Mouse (Mus musculus) ES-Bruce4 (cell line): Measurements from ENCODE around the gene Map4k4.

Experiments
- CTCF ChIP-seq: IDR thresholded peaks from one replicate; pipeline ENCODE4 v1.8.1; 2011; ENCODE audit warnings: low read depth, low read length
- POLR2A ChIP-seq: IDR thresholded peaks from one replicate; pipeline ENCODE4 v1.8.1; 2011; ENCODE audit warnings: low read length; ENCODE audit not compliant: insufficient read depth

GRCm38 (mm10) chr1:39866367-39867141, 34.2 kb upstream of the Map4k4 start:
- TF ChIP-seq CTCF (no peak), POLR2A (no peak)
